Mouse (Mus musculus): ENCODE results near the gene Bok.

Gene Bok

GRCm38 (mm10) chr1:93691106-93691505 lies 5.6 kb downstream of the Bok start:
- no peak for DNase-seq (ENCODE audit: low spot score)

GRCm38 (mm10) chr1:93691786-93692357 lies 6.4 kb downstream of the Bok start:
- no peak for DNase-seq (ENCODE audit: low spot score)

GRCm38 (mm10) chr1:93692773-93693172 lies 7.3 kb downstream of the Bok start:
- no peak for DNase-seq (ENCODE audit: low spot score)

- no peak for DNase-seq (ENCODE audit: low spot score)
These were observed 8.0 kb downstream of the Bok start for GRCm38 (mm10) chr1:93693502-93693901.

- DNase-seq (ENCODE audit: low spot score) = no peak
These were observed 8.5 kb downstream of the Bok start for GRCm38 (mm10) chr1:93693943-93694342.

GRCm38 (mm10) chr1:93694966-93695365 lies 9.5 kb downstream of the Bok start:
- DNase-seq (ENCODE audit: low spot score) = no peak

- DNase-seq (ENCODE audit: low spot score) = no peak
These were observed 11.9 kb downstream of the Bok start for GRCm38 (mm10) chr1:93697317-93697716.

GRCm38 (mm10) chr1:93699159-93699558 lies 13.7 kb downstream of the Bok start:
- DNase-seq (ENCODE audit: low spot score) = no peak

- DNase-seq (ENCODE audit: low spot score) = no peak
These were observed 16.6 kb downstream of the Bok start for GRCm38 (mm10) chr1:93702106-93702505.

- DNase-seq (ENCODE audit: low spot score) = no peak
These were observed 18.1 kb downstream of the Bok start for GRCm38 (mm10) chr1:93703472-93704048.

GRCm38 (mm10) chr1:93704341-93704740 lies 18.9 kb downstream of the Bok start:
- no peak for DNase-seq (ENCODE audit: low spot score)

GRCm38 (mm10) chr1:93705389-93705788 lies 19.9 kb downstream of the Bok start:
- DNase-seq (ENCODE audit: low spot score) = no peak

- no peak for DNase-seq (ENCODE audit: low spot score)
These were observed 30.7 kb downstream of the Bok start for GRCm38 (mm10) chr1:93716166-93716565.

GRCm38 (mm10) chr1:93721557-93721956 lies 36.1 kb downstream of the Bok start:
- no peak for DNase-seq (ENCODE audit: low spot score)

GRCm38 (mm10) chr1:93724623-93725022 lies 39.2 kb downstream of the Bok start:
- DNase-seq (ENCODE audit: low spot score) = no peak

- DNase-seq (ENCODE audit: low spot score) = no peak
These were observed 40.2 kb downstream of the Bok start for GRCm38 (mm10) chr1:93725665-93726064.

GRCm38 (mm10) chr1:93726116-93726515 lies 40.7 kb downstream of the Bok start:
- no peak for DNase-seq (ENCODE audit: low spot score)

GRCm38 (mm10) chr1:93726974-93727373 lies 41.5 kb downstream of the Bok start:
- peak; percentile 37 for DNase-seq (ENCODE audit: low spot score)

GRCm38 (mm10) chr1:93731103-93731502 lies 45.6 kb downstream of the Bok start:
- DNase-seq (ENCODE audit: low spot score) = no peak

GRCm38 (mm10) chr1:93731880-93732281 lies 46.4 kb downstream of the Bok start:
- no peak for DNase-seq (ENCODE audit: low spot score)

GRCm38 (mm10) chr1:93735859-93736258 lies 50.4 kb downstream of the Bok start:
- no peak for DNase-seq (ENCODE audit: low spot score)

GRCm38 (mm10) chr1:93737711-93738110 lies 52.3 kb downstream of the Bok start:
- no peak for DNase-seq (ENCODE audit: low spot score)

- no peak for DNase-seq (ENCODE audit: low spot score)
These were observed 55.2 kb downstream of the Bok start for GRCm38 (mm10) chr1:93740671-93741070.

GRCm38 (mm10) chr1:93741987-93742386 lies 56.5 kb downstream of the Bok start:
- no peak for DNase-seq (ENCODE audit: low spot score)
